Mouse (Mus musculus) megakaryocyte, embryonic 14.5 days (primary cell): ENCODE data around the gene Fam43b.

ENCODE experiments used
- FLI1 ChIP-seq: IDR thresholded peaks from 2 replicates; pipeline ENCODE4 v1.6.1; 2012; ENCODE audit warnings: low read length, inconsistent platforms, mixed read lengths
- GATA1 ChIP-seq: IDR thresholded peaks from 3 replicates; pipeline ENCODE4 v1.6.1; 2012; ENCODE audit warnings: mixed read lengths, low read length, inconsistent platforms, borderline replicate concordance

- TF ChIP-seq GATA1, result no peak
- TF ChIP-seq FLI1, result no peak
Measured at GRCm38 (mm10) chr4:138395087-138395970, 999 bp downstream of the Fam43b start.
